Mouse (Mus musculus) heart, embryonic 14.5 days (tissue): ENCODE data around the gene Ubtd1. TPM values are rescaled to one million over a fixed set of nuclear protein-coding genes. Genes with fewer than 3 reads are reported as not detected.

ENCODE experiments used
- ATAC-seq: fragments of 200-750 bp; cut with Nextera tagmentation; 2 replicates; pipeline ENCODE4 v1.8.0; 2017; ENCODE audit warnings: low read depth, moderate TSS enrichment; ENCODE audit not compliant: insufficient number of reproducible peaks, insufficient read depth, low FRiP score
- H3K27ac ChIP-seq, 2 experiments: fragments of 200-500 bp in 1 of 2; fragments of 300-500 bp in 1 of 2; sonication (generic) in 1 of 2; replicated peaks in 1 of 2; 2 replicates each; pipeline ENCODE4 v1.5.1; 2012 to 2014; ENCODE audit warnings: low read depth in 2 of 2, low read length in 2 of 2, control low read depth in 1 of 2, mild to moderate bottlenecking in 1 of 2, mixed read lengths in 1 of 2; ENCODE audit not compliant: control insufficient read depth in 1 of 2, insufficient read depth in 1 of 2
- H3K27me3 ChIP-seq: fragments of 300-500 bp; sonication (generic); 2 replicates; pipeline ENCODE4 v1.6.1; 2014; ENCODE audit warnings: mild to moderate bottlenecking, low read length, control low read depth; ENCODE audit not compliant: control insufficient read depth, insufficient read depth
- H3K36me3 ChIP-seq: fragments of 300-500 bp; sonication (generic); 2 replicates; pipeline ENCODE4 v1.6.1; 2014; ENCODE audit warnings: mild to moderate bottlenecking, control low read depth, low read length, mixed read lengths; ENCODE audit not compliant: control insufficient read depth, insufficient read depth
- H3K4me1 ChIP-seq, 2 experiments: fragments of 200-500 bp in 1 of 2; fragments of 300-500 bp in 1 of 2; sonication (generic) in 1 of 2; 2 replicates each; pipeline ENCODE4 v1.6.1; 2012 to 2014; ENCODE audit warnings: low read length in 2 of 2, control low read depth in 1 of 2, mixed read lengths in 1 of 2; ENCODE audit not compliant: control insufficient read depth in 2 of 2, insufficient read depth in 2 of 2
- H3K4me2 ChIP-seq: fragments of 300-500 bp; sonication (generic); 2 replicates; pipeline ENCODE4 v1.6.1; 2014; ENCODE audit warnings: mild to moderate bottlenecking, low read length
- H3K4me3 ChIP-seq, 2 experiments: fragments of 200-500 bp in 1 of 2; fragments of 300-500 bp in 1 of 2; sonication (generic) in 1 of 2; 2 replicates each; pipeline ENCODE4 v1.5.1; 2012 to 2014; ENCODE audit warnings: low read length in 2 of 2, mild to moderate bottlenecking in 2 of 2, control low read depth in 1 of 2, low read depth in 1 of 2, moderate library complexity in 1 of 2; ENCODE audit not compliant: control insufficient read depth in 1 of 2, insufficient read depth in 1 of 2
- H3K9ac ChIP-seq: fragments of 300-500 bp; sonication (generic); 2 replicates; pipeline ENCODE4 v1.6.1; 2014; ENCODE audit warnings: mild to moderate bottlenecking, low read length
- H3K9me3 ChIP-seq: fragments of 300-500 bp; sonication (generic); 2 replicates; pipeline ENCODE4 v1.6.1; 2016; ENCODE audit warnings: low read length, control low read depth; ENCODE audit not compliant: control insufficient read depth
- WGBS: fragments of 180-500 bp; shearing (Covaris S2); extraction: QIAGEN DNeasy Blood & Tissue Kit; methylation state at CpG from one replicate; pipeline ENCODE4 v1.1.7; 2014; 5-methylcytosine and 5-hydroxymethylcytosine counted together
- polyA plus RNA-seq: library from polyadenylated mRNA; unstranded; fragments of >200 nt; fragmentation: Nextera tagmentation; extraction: Ambion mirVana; gene quantifications from 2 replicates; pipeline ENCODE4 v1.2.1, GENCODE M21; 2014

The Ubtd1 gene
- polyA plus RNA-seq, 1 experiment from 2014 or later = 13.2 TPM

DNA sequence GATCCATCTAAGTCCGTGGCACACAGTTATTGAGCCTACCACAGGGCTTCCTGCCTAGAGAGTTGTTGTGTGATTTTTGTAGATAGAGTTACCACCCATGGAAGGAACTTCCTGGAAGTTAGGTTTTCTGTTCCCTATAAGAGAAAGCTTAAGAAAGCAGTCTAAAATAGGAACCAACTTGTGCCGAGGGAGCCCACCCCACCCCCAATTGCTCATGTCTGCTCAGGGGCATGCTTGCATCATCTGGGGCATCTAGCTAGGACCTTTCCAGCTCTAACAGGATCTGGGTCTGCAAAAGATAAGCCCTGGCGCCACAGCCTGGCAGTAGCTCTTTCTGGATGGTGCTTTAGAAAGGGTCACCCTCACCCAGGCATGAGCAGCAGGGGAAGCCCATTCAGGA is 24.1 kb downstream of the Ubtd1 start:
- Histone ChIP-seq H3K36me3 (no peaks in the 10 kb centered on the region), H3K9ac (no peak overlapping the region), H3K27me3 (no peaks in the 10 kb centered on the region), H3K4me2 (no peak overlapping the region), H3K4me3 (no peak overlapping the region), H3K4me1 (peaks cover 36 to 51% of the 10 kb centered on the region in 2 experiments), H3K9me3 (no peaks in the 10 kb centered on the region), H3K27ac (no peak overlapping the region)
- ATAC-seq = no peak
- 27% methylated on average over 3 of the region's 3 CpGs for WGBS

DNA sequence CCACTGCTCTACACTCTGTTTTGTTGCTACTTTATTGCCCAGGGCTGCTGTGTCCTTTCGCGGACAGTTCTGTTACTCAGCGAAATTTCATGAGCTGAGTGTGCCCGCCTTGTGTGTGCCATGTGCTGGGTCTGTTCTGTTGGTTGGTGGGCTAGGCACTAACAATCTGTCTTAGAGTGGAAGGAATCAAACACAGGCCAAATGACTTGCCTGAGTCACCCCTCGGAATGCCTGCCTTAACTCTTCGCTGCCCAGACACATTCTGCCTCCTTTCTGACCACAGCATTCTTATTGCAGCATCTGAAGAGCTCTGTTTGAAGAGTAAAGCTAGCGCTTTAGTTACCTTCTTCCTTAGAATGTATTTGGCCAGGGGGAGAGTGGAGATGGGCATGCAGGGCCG is 25.0 kb downstream of the Ubtd1 start:
- no peak for ATAC-seq
- Histone ChIP-seq H3K36me3 (no peaks in the 10 kb centered on the region), H3K9me3 (no peaks in the 10 kb centered on the region), H3K4me2 (no peak overlapping the region), H3K4me1 (peaks cover 29 to 42% of the 10 kb centered on the region in 2 experiments), H3K27me3 (no peaks in the 10 kb centered on the region), H3K4me3 (no peak overlapping the region), H3K9ac (no peak overlapping the region), H3K27ac (no peak overlapping the region)
- WGBS = 72% methylated on average over 8 of the region's 8 CpGs

DNA sequence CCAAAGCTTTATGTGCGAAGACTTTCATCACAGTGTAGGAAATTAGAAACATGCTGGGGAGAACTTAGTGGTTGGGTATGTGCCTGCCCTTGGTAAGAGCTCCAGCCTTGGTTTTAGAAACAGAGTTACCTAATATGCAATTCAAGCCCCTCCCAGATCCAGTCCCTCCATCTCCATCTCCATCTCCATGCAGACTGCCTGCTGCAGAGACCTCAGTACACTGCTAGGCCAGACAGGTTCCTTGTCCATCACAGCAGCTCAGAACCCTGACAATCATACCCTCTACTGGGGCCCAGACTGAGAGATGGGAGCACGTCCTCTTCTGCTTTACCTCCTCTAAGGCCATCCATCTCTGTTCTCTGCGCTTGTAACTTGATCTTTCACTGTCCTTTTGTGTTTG is 27.0 kb downstream of the Ubtd1 start:
- Histone ChIP-seq H3K27ac (peak overlapping the region; percentile 56 to 64), H3K4me2 (no peak overlapping the region), H3K4me3 (no peak overlapping the region), H3K4me1 (peaks cover 29 to 42% of the 10 kb centered on the region in 2 experiments), H3K9ac (no peak overlapping the region), H3K27me3 (no peaks in the 10 kb centered on the region), H3K36me3 (no peaks in the 10 kb centered on the region), H3K9me3 (no peaks in the 10 kb centered on the region)
- no peak for ATAC-seq
- WGBS = 47% methylated on average over 3 of the region's 3 CpGs

- Histone ChIP-seq H3K27me3 (no peaks in the 10 kb centered on the region), H3K4me3 (no peak overlapping the region), H3K4me1 (peaks cover 29 to 42% of the 10 kb centered on the region in 2 experiments), H3K9ac (no peak overlapping the region), H3K4me2 (no peak overlapping the region), H3K27ac (peak overlapping the region; percentile 56 to 64), H3K36me3 (no peaks in the 10 kb centered on the region), H3K9me3 (no peaks in the 10 kb centered on the region)
- no peak for ATAC-seq
- 65% methylated on average over 7 of the region's 7 CpGs for WGBS
Measured at GRCm38 (mm10) chr19:42009067-42009466, 27.5 kb downstream of the Ubtd1 start.

- Histone ChIP-seq H3K9me3 (no peaks in the 10 kb centered on the region), H3K27me3 (no peaks in the 10 kb centered on the region), H3K4me3 (no peak overlapping the region), H3K36me3 (no peaks in the 10 kb centered on the region), H3K4me1 (peaks cover 22 to 28% of the 10 kb centered on the region in 2 experiments), H3K27ac (no peak overlapping the region), H3K9ac (no peak overlapping the region), H3K4me2 (no peak overlapping the region)
- WGBS = 75% methylated on average over 4 of the region's 4 CpGs
- no peak for ATAC-seq
Measured at GRCm38 (mm10) chr19:42010436-42010835, 28.9 kb downstream of the Ubtd1 start.

GRCm38 (mm10) chr19:42011123-42011522 is 29.6 kb downstream of the Ubtd1 start:
- no peak for ATAC-seq
- Histone ChIP-seq H3K4me1 (peaks cover 18 to 22% of the 10 kb centered on the region in 2 experiments), H3K4me3 (no peak overlapping the region), H3K9me3 (no peaks in the 10 kb centered on the region), H3K9ac (no peak overlapping the region), H3K4me2 (no peak overlapping the region), H3K36me3 (no peaks in the 10 kb centered on the region), H3K27ac (no peak overlapping the region), H3K27me3 (no peaks in the 10 kb centered on the region)
- 82% methylated on average over 7 of the region's 7 CpGs for WGBS

DNA sequence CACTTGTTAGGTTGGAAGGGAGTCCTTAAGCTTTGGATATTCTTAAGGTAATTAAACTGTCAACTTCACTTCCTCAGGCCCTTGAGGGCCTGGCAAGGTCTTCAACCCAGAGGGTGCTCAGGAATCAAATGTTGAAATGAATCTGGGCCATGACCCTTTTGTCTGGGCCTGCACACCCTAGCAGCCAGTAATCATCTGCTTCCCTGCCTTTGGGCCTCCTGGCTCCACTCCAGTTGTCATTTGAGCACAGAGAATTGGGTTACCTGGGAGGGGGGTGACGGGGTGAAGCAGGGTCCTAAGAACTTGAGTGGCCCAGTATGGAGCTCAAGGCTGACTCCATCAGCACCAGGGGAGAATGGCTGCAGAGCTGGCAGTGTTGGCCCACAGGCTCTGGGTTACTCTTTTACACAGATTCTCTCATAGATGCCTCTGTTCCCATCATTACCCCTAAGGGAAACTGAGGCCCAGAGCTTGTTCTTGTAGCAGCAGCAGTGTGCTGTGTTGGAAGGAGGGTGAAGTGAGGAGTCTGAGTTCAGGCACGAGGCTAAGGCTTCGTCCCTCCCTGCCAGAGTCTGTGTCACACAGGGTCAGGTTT is 32.8 kb downstream of the Ubtd1 start:
- H3K4me2 ChIP-seq = no peak overlapping the region
- peaks cover 20 to 22% of the 10 kb centered on the region in 2 experiments for H3K4me1 ChIP-seq
- ATAC-seq = no peak
- WGBS = 89% methylated on average over 3 of the region's 3 CpGs
- no peak overlapping the region for H3K9ac ChIP-seq
- H3K4me3 ChIP-seq = no peak overlapping the region
- H3K27me3 ChIP-seq = no peaks in the 10 kb centered on the region
- H3K27ac ChIP-seq = no peak overlapping the region
- no peaks in the 10 kb centered on the region for H3K36me3 ChIP-seq
- H3K9me3 ChIP-seq = no peaks in the 10 kb centered on the region

DNA sequence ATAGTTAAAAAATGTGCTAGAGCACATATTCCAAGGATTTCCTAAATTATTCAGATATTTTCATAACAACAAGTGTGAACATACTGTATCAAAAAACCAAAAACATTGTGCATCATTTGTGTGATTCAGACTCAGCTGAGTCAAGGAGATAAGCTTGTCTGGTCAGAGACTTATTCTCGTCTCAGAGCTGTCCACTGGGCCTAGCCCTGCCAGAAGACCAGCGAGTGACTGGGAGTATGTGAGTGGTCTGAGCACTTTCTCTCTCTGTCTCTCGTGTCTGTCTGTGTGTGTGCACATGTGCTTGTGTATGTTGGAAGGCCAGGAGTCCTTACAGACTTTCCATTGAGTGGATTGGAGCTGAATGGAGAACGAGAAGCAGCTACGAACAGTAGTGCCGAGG is 33.4 kb downstream of the Ubtd1 start:
- Histone ChIP-seq H3K27ac (no peak overlapping the region), H3K4me2 (no peak overlapping the region), H3K4me3 (no peak overlapping the region), H3K9me3 (no peaks in the 10 kb centered on the region), H3K4me1 (peaks cover 20 to 22% of the 10 kb centered on the region in 2 experiments), H3K36me3 (no peaks in the 10 kb centered on the region), H3K9ac (no peak overlapping the region), H3K27me3 (no peaks in the 10 kb centered on the region)
- WGBS = 78% methylated on average over 6 of the region's 6 CpGs
- ATAC-seq = no peak
